Mouse (Mus musculus) liver, postnatal 0 days (tissue): ENCODE results near the gene Mdh2.

Experiments used
- CTCF ChIP-seq: sonication (generic); IDR thresholded peaks from 2 replicates; pipeline ENCODE4 v1.5.1; 2016; ENCODE audit warnings: antibody characterized with exemption, low read depth
- EP300 ChIP-seq: IDR thresholded peaks from 2 replicates; pipeline ENCODE4 v1.6.1; 2016; ENCODE audit warnings: antibody characterized with exemption, low read depth, mild to moderate bottlenecking

- TF ChIP-seq CTCF (peak; percentile 40), EP300 (no peak)
Measured at GRCm38 (mm10) chr5:135803135-135803534, 24.9 kb downstream of the Mdh2 start.
